Mouse (Mus musculus) hematopoietic stem cell, adult 5-6 weeks (primary cell): ENCODE measurements at regions not wholly inside any gene's neighbourhood (a gene's known extent, or its start where the extent isn't known, plus 50 kb on each side); places are given as distances from the start of the nearest gene placed in this dataset.

Source experiments
- ATAC-seq, 2 experiments: fragments of 125-278 bp in 1 of 2; replicated peaks in 1 of 2; 2 replicates each; pipeline ENCODE4 v1.8.0; 2016 to 2017; ENCODE audit warnings: inconsistent platforms in 2 of 2, mild to moderate bottlenecking in 2 of 2, moderate number of reproducible peaks in 2 of 2, low read depth in 1 of 2, moderate TSS enrichment in 1 of 2; ENCODE audit not compliant: low FRiP score in 2 of 2, poor library complexity in 2 of 2, severe bottlenecking in 2 of 2, insufficient read depth in 1 of 2, low TSS enrichment in 1 of 2

GRCm38 (mm10) chr11:23996250-23996649 lies 78.6 kb downstream of the A830031A19Rik start:
- no peak for ATAC-seq

GRCm38 (mm10) chr11:23994160-23994559 lies 80.7 kb downstream of the A830031A19Rik start:
- no peak for ATAC-seq

- peak; percentile 56 to 77 for ATAC-seq
These were observed 87.1 kb downstream of the A830031A19Rik start for GRCm38 (mm10) chr11:23987532-23988450.

GRCm38 (mm10) chr11:23985231-23985630 lies 89.6 kb downstream of the A830031A19Rik start:
- ATAC-seq = no peak

GRCm38 (mm10) chr11:23979332-23979731 lies 84.3 kb upstream of the Papolg start:
- ATAC-seq = peak; percentile 57 to 78; a peak in 3 of 4 replicates

GRCm38 (mm10) chr11:23978300-23978699 lies 83.2 kb upstream of the Papolg start:
- no peak for ATAC-seq

GRCm38 (mm10) chr11:23977096-23977495 lies 82.0 kb upstream of the Papolg start:
- ATAC-seq = peak; percentile 68 to 70

GRCm38 (mm10) chr11:23954323-23954722 lies 59.3 kb upstream of the Papolg start:
- peak in 1 of 2 experiments; percentile 42; a peak in 1 of 4 replicates for ATAC-seq

GRCm38 (mm10) chr11:23945966-23946365 lies 50.9 kb upstream of the Papolg start:
- ATAC-seq = no peak
